ENCODE assay signal across 14 mouse cellular contexts in the genomic region with DNA sequence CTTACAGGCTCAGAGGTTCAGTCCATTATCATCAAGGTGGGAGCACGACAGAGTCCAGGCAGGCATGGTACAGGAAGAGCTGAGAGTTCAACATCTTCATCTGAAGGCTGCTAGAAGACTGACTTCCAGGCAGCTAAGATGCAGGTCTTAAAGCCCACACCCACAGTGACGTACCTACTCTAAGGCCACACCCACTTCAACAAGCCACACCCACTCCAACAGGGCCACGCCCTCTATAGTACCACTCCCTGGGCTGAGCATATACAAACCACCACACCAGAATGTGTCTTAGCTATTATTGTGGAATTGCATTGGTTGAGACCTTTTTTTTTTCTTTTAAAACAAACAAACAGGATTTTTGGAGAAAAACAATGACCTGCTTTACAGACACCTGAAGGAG. TPM values are rescaled to one million over a fixed set of nuclear protein-coding genes. Genes with fewer than 3 reads are reported as not detected.
DNase-seq lines count a peak whose midpoint lies in the region; ATAC-seq and TF ChIP-seq lines count a peak whose summit lies in the region.
"Had no signal": no experiment of that assay in that cellular context is flagged by ENCODE, and none has a peak within 500 bp of the region (broad histone marks: within the 10 kb centered on the region; RNA-seq: fewer than 3 reads in every experiment).

No protein-coding gene starts in this region.

- no peaks in the 10 kb centered on the region for H3K27me3 ChIP-seq in liver, postnatal 0 days (ENCODE audit: insufficient read depth, low read length)

- no peak overlapping the region for H3K9ac ChIP-seq in liver, postnatal 0 days (replicated peaks)

- 56% methylated on average over 3 of the region's 3 CpGs for WGBS in liver, postnatal 0 days (ENCODE audit: insufficient replicate concordance)

- no peak for ATAC-seq in liver, postnatal 0 days
- ATAC-seq in erythroid progenitor cell, adult 5-6 weeks (replicated peaks; ENCODE audit: low FRiP score, poor library complexity, severe bottlenecking): peak; percentile 57; the same call in 1 of the 2 replicates
- peak; percentile 81 for ATAC-seq in megakaryocyte-erythroid progenitor cell, adult 5-6 weeks (replicated peaks; ENCODE audit: low FRiP score, low TSS enrichment, poor library complexity, severe bottlenecking)
- ATAC-seq: midbrain, embryonic 16.5 days had no signal

- H3K27ac ChIP-seq in liver, postnatal 0 days (ENCODE audit: low read depth): no peak overlapping the region
- H3K27ac ChIP-seq: heart, embryonic 10.5 days; limb, embryonic 10.5 days had no signal

- no peak overlapping the region for H3K4me2 ChIP-seq in liver, postnatal 0 days (ENCODE audit: low read depth, low read length)

- H3K4me3 ChIP-seq in liver, postnatal 0 days (ENCODE audit: low read depth, low read length): no peak overlapping the region
- H3K4me3 ChIP-seq: heart, embryonic 10.5 days; limb, embryonic 10.5 days had no signal

- DNase-seq in liver (peak; percentile 76), ES-CJ7 (ENCODE audit: low read depth, low spot score) (peak; percentile 86)
- DNase-seq in liver, postnatal 0 days: no peak
- no peak for DNase-seq in layer of hippocampus, postnatal 25 days (ENCODE audit: extremely low spot score in 1 of 2, low spot score in 1 of 2)
- DNase-seq in adrenal gland, adult 8-10 months: no peak
- DNase-seq in gastrocnemius, adult 8-10 months (ENCODE audit: low spot score in 2 of 2): no peak
- DNase-seq: cerebellum, adult 11-12 months; kidney, adult 8-10 months; lung, postnatal 14 days had no signal

- TF ChIP-seq EP300 in liver, postnatal 0 days (IDR thresholded peaks at IDR 0.05; ENCODE audit: low read depth): no peak

- TF ChIP-seq CTCF in liver, postnatal 0 days (IDR thresholded peaks at IDR 0.05; ENCODE audit: low read depth): no peak

- H3K9me3 ChIP-seq in liver, postnatal 0 days (ENCODE audit: low read length): no peaks in the 10 kb centered on the region
- H3K9me3 ChIP-seq: heart, embryonic 10.5 days; limb, embryonic 10.5 days had no signal

- H3K4me1 ChIP-seq in liver, postnatal 0 days (ENCODE audit: insufficient read depth): no peaks in the 10 kb centered on the region

- H3K36me3 ChIP-seq in liver, postnatal 0 days (replicated peaks; ENCODE audit: insufficient read depth, low read length): no peaks in the 10 kb centered on the region
- H3K36me3 ChIP-seq: heart, embryonic 10.5 days; limb, embryonic 10.5 days had no signal

RNA-seq across cellular contexts. Expression of a gene that starts 34.8 kb away (rescaled TPM):
- 16.4 and 17.4 TPM in 2 replicates for polyA plus RNA-seq in liver, postnatal 0 days (2015; fragmentation: Nextera tagmentation; extraction: Ambion mirVana)
- 5.0 and 10.5 TPM in 2 replicates for total RNA-seq in erythroid progenitor cell, adult 5-6 weeks (2015; ENCODE audit: low replicate concordance)
- total RNA-seq in erythroid progenitor cell, adult 5-6 weeks (2017; ENCODE audit: low replicate concordance): 11.4 and 12.7 TPM in 2 replicates
- total RNA-seq in megakaryocyte-erythroid progenitor cell, adult 5-6 weeks (2014; fragmentation: Nextera tagmentation): 33.3 and 36.1 TPM in 2 replicates
- 38.8 and 45.1 TPM in 2 replicates for total RNA-seq in megakaryocyte-erythroid progenitor cell, adult 5-6 weeks (2017)
- total RNA-seq in layer of hippocampus, postnatal 25 days (2021): 10 to 100 TPM; 46.2 to 49.5 TPM
- 10 to 100 TPM; 69.8 to 78.5 (median 71.8) TPM for total RNA-seq in adrenal gland, adult 8-10 months (2022)
- total RNA-seq in gastrocnemius, adult 8-10 months (2022): 10 to 100 TPM; 10.2 to 16.6 (median 14.2) TPM

RNA-seq across cellular contexts. Expression of a gene that starts 34.9 kb away (rescaled TPM):
- 11.1 and 11.3 TPM in 2 replicates for polyA plus RNA-seq in liver, postnatal 0 days (2015; fragmentation: Nextera tagmentation; extraction: Ambion mirVana)
- total RNA-seq in erythroid progenitor cell, adult 5-6 weeks (2015; ENCODE audit: low replicate concordance): 19.3 and 27.0 TPM in 2 replicates
- 12.9 and 21.7 TPM in 2 replicates for total RNA-seq in erythroid progenitor cell, adult 5-6 weeks (2017; ENCODE audit: low replicate concordance)
- total RNA-seq in megakaryocyte-erythroid progenitor cell, adult 5-6 weeks (2014; fragmentation: Nextera tagmentation): 39.5 and 50.3 TPM in 2 replicates
- total RNA-seq in megakaryocyte-erythroid progenitor cell, adult 5-6 weeks (2017): 16.6 and 17.3 TPM in 2 replicates
- total RNA-seq in layer of hippocampus, postnatal 25 days (2021): 10 to 100 TPM; 83.4 to 89.8 TPM
- total RNA-seq in adrenal gland, adult 8-10 months (2022): 10 to 100 TPM; 74.7 to 93.2 (median 79.1) TPM
- total RNA-seq in gastrocnemius, adult 8-10 months (2022): 100 to 1,000 TPM; 129 to 147 (median 134) TPM

RNA-seq across cellular contexts. Expression of a gene that starts 56.6 kb away (rescaled TPM):
- 0.28 and 0.37 TPM in 2 replicates for polyA plus RNA-seq in liver, postnatal 0 days (2015; fragmentation: Nextera tagmentation; extraction: Ambion mirVana)
- total RNA-seq in erythroid progenitor cell, adult 5-6 weeks (2015; ENCODE audit: low replicate concordance): not detected in 2 replicates
- total RNA-seq in erythroid progenitor cell, adult 5-6 weeks (2017; ENCODE audit: low replicate concordance): not detected in 2 replicates
- 0.79 and 2.6 TPM in 2 replicates for total RNA-seq in megakaryocyte-erythroid progenitor cell, adult 5-6 weeks (2014; fragmentation: Nextera tagmentation)
- 0.33 and 0.34 TPM in 2 replicates for total RNA-seq in megakaryocyte-erythroid progenitor cell, adult 5-6 weeks (2017)
- total RNA-seq in layer of hippocampus, postnatal 25 days (2021): 1 to 10 TPM; 2.4 to 2.7 TPM
- total RNA-seq in adrenal gland, adult 8-10 months (2022): 1 to 10 TPM in 1 of 4 experiments, under 1 TPM in 3; 0.70 to 1.1 (median 0.81) TPM
- total RNA-seq in gastrocnemius, adult 8-10 months (2022): not detected

Comparison
In these comparisons a context has a peak if more than half of its experiments do, and no peak if none do; other contexts are left out.
1. DNase-seq: peak in liver (single experiment) and ES-CJ7 (single experiment); none in liver, postnatal 0 days (single experiment), layer of hippocampus, postnatal 25 days (0 of 2), adrenal gland, adult 8-10 months (single experiment) and gastrocnemius, adult 8-10 months (0 of 2).